Mouse (Mus musculus) spleen, postnatal 0 days (tissue): ENCODE data around the gene Gm20479. TPM values are rescaled to one million over a fixed set of nuclear protein-coding genes. Genes with fewer than 3 reads are reported as not detected.

ENCODE experiments used
- polyA plus RNA-seq: library from polyadenylated mRNA; unstranded; fragments of >200 nt; fragmentation: Nextera tagmentation; extraction: Ambion mirVana; gene quantifications from 2 replicates; pipeline ENCODE4 v1.2.1, GENCODE M21; 2015

Gene Gm20479
- 0.32 TPM in 1 of 2 replicates, not detected in the other for polyA plus RNA-seq

DNA sequence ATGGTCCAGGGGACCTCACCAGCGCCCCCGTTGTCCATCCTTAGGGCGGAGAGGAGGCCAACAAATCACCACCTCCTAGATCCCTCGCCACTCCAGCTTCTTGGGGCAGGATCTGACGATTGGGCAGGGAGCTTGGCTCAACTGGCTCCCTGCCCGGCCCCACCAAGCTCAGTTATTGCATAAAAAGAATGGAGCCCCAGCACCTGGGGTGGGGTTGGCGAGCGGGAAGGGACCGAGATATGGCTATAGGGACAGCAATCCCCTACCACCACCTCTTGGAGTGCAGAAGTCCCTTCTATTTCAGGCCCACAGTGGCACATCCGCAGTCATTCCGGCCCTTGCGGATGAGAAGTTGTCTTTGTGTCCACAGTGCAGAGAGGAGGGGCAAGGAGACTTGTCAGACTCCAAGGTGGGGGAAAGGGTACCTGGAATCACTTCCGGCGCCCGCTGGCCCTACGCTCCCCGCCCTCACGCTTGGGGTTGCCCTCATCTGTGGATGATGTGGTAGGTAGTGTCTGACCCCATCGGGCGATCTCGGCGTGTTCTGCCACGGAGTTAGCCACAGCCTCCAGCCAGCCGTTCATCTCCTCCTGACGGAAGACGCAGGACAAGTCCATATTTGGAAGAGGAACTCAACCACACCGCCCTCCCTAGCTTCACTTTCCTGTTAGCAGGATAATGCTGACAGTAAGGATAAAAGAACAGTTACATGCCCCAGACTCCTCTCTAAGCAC, at the start of gene Gm20479:
Gene Gm20479, minus strand, starts transcription at position 559 of the 734 bp plus-strand sequence.

DNA sequence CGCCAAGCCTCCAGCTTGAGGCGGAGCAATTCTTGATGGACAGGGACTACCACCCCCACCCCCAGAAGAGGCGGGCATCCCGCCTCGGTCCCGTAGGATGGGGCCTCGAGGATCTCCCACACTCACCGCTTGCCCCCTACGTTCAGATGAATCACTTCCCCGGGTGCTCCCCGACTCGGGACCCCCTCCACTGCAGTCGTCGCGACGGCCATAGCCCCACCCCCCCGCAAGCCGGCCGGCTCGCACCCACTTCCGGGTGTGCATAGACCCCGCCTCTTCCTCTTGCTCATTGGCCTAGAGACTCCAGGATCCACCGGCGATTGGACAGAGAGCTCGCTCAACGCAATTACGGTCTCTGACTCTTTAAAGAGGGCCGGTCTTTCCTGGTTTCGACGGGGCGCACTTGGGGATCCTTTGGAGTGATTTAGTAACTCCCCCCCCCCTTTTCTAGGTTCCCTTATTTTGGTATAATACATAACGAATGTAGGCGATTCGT, 1.4 kb downstream of the Gm20479 start, which contains the start of gene Shkbp1:
Gene Shkbp1, minus strand, starts transcription at position 275 of the 496 bp plus-strand sequence.

DNA sequence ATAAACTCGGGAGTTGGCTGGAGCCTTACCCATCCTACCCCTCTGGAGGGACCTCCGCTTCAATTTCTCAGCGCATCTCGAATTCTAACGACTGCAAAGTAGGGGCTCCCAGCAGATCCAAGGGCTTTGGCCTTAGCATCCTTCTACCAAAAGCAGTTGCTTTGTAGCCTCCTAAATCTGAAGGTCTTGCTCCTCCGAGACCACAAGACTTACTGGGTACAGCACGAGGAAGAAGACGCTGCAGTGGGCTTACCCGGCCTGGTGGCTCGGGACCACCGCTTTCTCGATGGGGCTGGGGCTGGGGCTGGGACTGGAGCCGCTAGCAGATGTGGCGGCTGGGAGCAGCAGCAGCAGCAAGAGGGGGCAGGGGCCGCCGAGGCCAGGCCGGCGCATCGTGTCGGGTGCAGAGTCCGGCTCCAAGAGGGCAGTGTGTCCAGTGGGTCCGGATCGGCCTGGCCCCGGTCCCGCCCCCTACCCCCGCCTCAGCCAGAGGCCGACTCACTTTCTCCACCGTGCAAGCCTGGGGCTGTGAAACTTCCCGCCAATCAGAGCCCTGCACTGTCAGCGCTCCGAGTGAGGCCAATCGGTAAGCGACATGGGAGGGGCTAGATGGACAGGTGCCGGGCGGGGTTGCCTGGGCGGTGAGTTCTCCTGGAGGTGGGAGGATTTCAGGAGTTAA, 19.9 kb downstream of the Gm20479 start, which contains the start of gene Ltbp4:
Gene Ltbp4, minus strand, starts transcription at position 518 of the 679 bp plus-strand sequence.

Other genes starting within 250 kb of the Gm20479 start
- not detected in 2 replicates for gene Cyp2f2, start 237.5 kb downstream of the Gm20479 start, polyA plus RNA-seq
- not detected in 2 replicates for gene Cyp2t4, start 203.7 kb downstream of the Gm20479 start, polyA plus RNA-seq
- 28.8 and 32.4 TPM in 2 replicates for gene Egln2, start 190.6 kb downstream of the Gm20479 start, polyA plus RNA-seq
- 45.2 and 52.1 TPM in 2 replicates for gene Rab4b, start 178.5 kb downstream of the Gm20479 start, polyA plus RNA-seq
- gene Gm21983, start 176.3 kb downstream of the Gm20479 start, polyA plus RNA-seq, result not detected in 2 replicates
- gene Mia, start 176.3 kb downstream of the Gm20479 start, polyA plus RNA-seq, result 0.35 and 0.49 TPM in 2 replicates
- gene BC024978, start 161.6 kb downstream of the Gm20479 start, polyA plus RNA-seq, result 1.2 and 1.5 TPM in 2 replicates
- gene Snrpa, start 161.1 kb downstream of the Gm20479 start, polyA plus RNA-seq, result 91.6 and 100 TPM in 2 replicates
- 1.0 and 1.3 TPM in 2 replicates for gene Itpkc, start 128.8 kb downstream of the Gm20479 start, polyA plus RNA-seq
- gene Coq8b, start 124.4 kb downstream of the Gm20479 start, polyA plus RNA-seq, result 10.4 and 11.2 TPM in 2 replicates
- gene Numbl, start 99.0 kb downstream of the Gm20479 start, polyA plus RNA-seq, result 3.1 and 4.9 TPM in 2 replicates
- 60.1 and 82.7 TPM in 2 replicates for gene Ltbp4, start 19.7 kb downstream of the Gm20479 start, polyA plus RNA-seq
- 26.0 and 29.5 TPM in 2 replicates for gene Shkbp1, start 1.4 kb downstream of the Gm20479 start, polyA plus RNA-seq
- 0.23 and 0.32 TPM in 2 replicates for gene Sptbn4, start 90.3 kb upstream of the Gm20479 start, polyA plus RNA-seq
- 895 and 1,052 TPM in 2 replicates for gene Blvrb, start 90.6 kb upstream of the Gm20479 start, polyA plus RNA-seq
- 29.5 and 31.1 TPM in 2 replicates for gene Sertad3, start 116.3 kb upstream of the Gm20479 start, polyA plus RNA-seq
- 20.9 and 25.9 TPM in 2 replicates for gene Sertad1, start 129.5 kb upstream of the Gm20479 start, polyA plus RNA-seq
- 1.2 and 1.3 TPM in 2 replicates for gene Prx, start 141.9 kb upstream of the Gm20479 start, polyA plus RNA-seq
- 0.41 and 0.47 TPM in 2 replicates for gene Hipk4, start 165.8 kb upstream of the Gm20479 start, polyA plus RNA-seq
- 58.0 and 62.8 TPM in 2 replicates for gene Pld3, start 195.8 kb upstream of the Gm20479 start, polyA plus RNA-seq
- gene 2310022A10Rik, start 195.8 kb upstream of the Gm20479 start, polyA plus RNA-seq, result 19.0 and 20.5 TPM in 2 replicates
- 30.8 and 37.9 TPM in 2 replicates for gene Akt2, start 234.1 kb upstream of the Gm20479 start, polyA plus RNA-seq